ENCODE assay signal across 8 mouse cellular contexts in genomic region chr17:34304751-34305150, GRCm38 (mm10). TPM values are rescaled to one million over a fixed set of nuclear protein-coding genes. Genes with fewer than 3 reads are reported as not detected.
DNase-seq lines count a peak whose midpoint lies in the region; ATAC-seq and TF ChIP-seq lines count a peak whose summit lies in the region.

No protein-coding gene starts in this region.

- 33% methylated on average over 4 of the region's 4 CpGs for WGBS in forebrain, embryonic 14.5 days
- 28% methylated on average over 4 of the region's 4 CpGs for WGBS in forebrain, embryonic 15.5 days
- WGBS in lung, postnatal 0 days = 7% methylated on average over 4 of the region's 4 CpGs
- WGBS in spleen, adult 2 months = 15% methylated on average over 4 of the region's 4 CpGs

- no peak overlapping the region for H3K4me3 ChIP-seq in forebrain, embryonic 14.5 days (ENCODE audit: low read depth, low read length)
- no peak overlapping the region for H3K4me3 ChIP-seq in forebrain, embryonic 15.5 days
- H3K4me3 ChIP-seq in lung, postnatal 0 days (ENCODE audit: low read depth, low read length) = no peak overlapping the region
- H3K4me3 ChIP-seq in spleen, adult 2 months (ENCODE audit: extremely low read depth, insufficient read depth, insufficient read length) = peak overlapping the region; percentile 38; the same call in 1 of the 2 replicates

- peak; percentile 76 for DNase-seq in forebrain, embryonic 14.5 days (ENCODE audit: low spot score)
- peak; percentile 96 for DNase-seq in A20 (ENCODE audit: low read depth, low spot score)
- DNase-seq in brain, adult 2 months (ENCODE audit: low read depth, low spot score) = peak; percentile 87
- peak; percentile 36 to 83 for DNase-seq in frontal cortex, postnatal 36 days (ENCODE audit: low spot score in 2 of 2)
- peak; percentile 74 for DNase-seq in kidney, postnatal 10 days
- DNase-seq in lung, postnatal 0 days (ENCODE audit: low spot score) = peak; percentile 90
- DNase-seq in spleen, adult 2 months (ENCODE audit: low read depth in 1 of 2, low spot score in 2 of 2) = peak; percentile 83 to 98

- TF ChIP-seq POLR2A in spleen, adult 2 months (IDR thresholded peaks at IDR 0.05; ENCODE audit: low read depth, low read length) = peak; percentile 72

- no peak for TF ChIP-seq EP300 in lung, postnatal 0 days (IDR thresholded peaks at IDR 0.05)

- H3K9me3 ChIP-seq in forebrain, embryonic 14.5 days (replicated peaks; ENCODE audit: control insufficient read depth, low read length) = no peaks in the 10 kb centered on the region
- H3K9me3 ChIP-seq in forebrain, embryonic 15.5 days = no peaks in the 10 kb centered on the region
- no peaks in the 10 kb centered on the region for H3K9me3 ChIP-seq in lung, postnatal 0 days (ENCODE audit: low read length)

- TF ChIP-seq CTCF in lung, postnatal 0 days (IDR thresholded peaks at IDR 0.05) = no peak
- no peak for TF ChIP-seq CTCF in spleen, adult 2 months (IDR thresholded peaks at IDR 0.05; ENCODE audit: extremely low read depth, insufficient read depth, insufficient read length, insufficient replicate concordance)

- H3K36me3 ChIP-seq in forebrain, embryonic 14.5 days (ENCODE audit: control insufficient read depth, insufficient read depth, low read length) = no peaks in the 10 kb centered on the region
- no peaks in the 10 kb centered on the region for H3K36me3 ChIP-seq in forebrain, embryonic 15.5 days
- no peaks in the 10 kb centered on the region for H3K36me3 ChIP-seq in lung, postnatal 0 days (ENCODE audit: insufficient read depth, low read length)
- peaks cover 22% of the 10 kb centered on the region for H3K36me3 ChIP-seq in spleen, adult 2 months (ENCODE audit: control insufficient read depth, insufficient read depth, low read length)

- no peaks in the 10 kb centered on the region for H3K4me1 ChIP-seq in forebrain, embryonic 14.5 days (ENCODE audit: control insufficient read depth, insufficient read depth, low read length)
- peaks cover 4% of the 10 kb centered on the region; the same call in 1 of the 2 replicates for H3K4me1 ChIP-seq in forebrain, embryonic 15.5 days
- no peaks in the 10 kb centered on the region for H3K4me1 ChIP-seq in lung, postnatal 0 days (ENCODE audit: insufficient read depth, low read depth, low read length)
- H3K4me1 ChIP-seq in spleen, adult 2 months (ENCODE audit: control insufficient read depth, insufficient read depth, insufficient read length) = peaks cover 13% of the 10 kb centered on the region; the same call in 1 of the 2 replicates

- no peak overlapping the region for H3K27ac ChIP-seq in forebrain, embryonic 14.5 days (ENCODE audit: low read depth, low read length)
- H3K27ac ChIP-seq in forebrain, embryonic 15.5 days (replicated peaks) = no peak overlapping the region
- H3K27ac ChIP-seq in lung, postnatal 0 days (ENCODE audit: low read length) = no peak overlapping the region
- peak overlapping the region; percentile 100 for H3K27ac ChIP-seq in spleen, adult 2 months (ENCODE audit: insufficient read depth, low read length)

- no peaks in the 10 kb centered on the region for H3K27me3 ChIP-seq in forebrain, embryonic 14.5 days (replicated peaks; ENCODE audit: control insufficient read depth, insufficient read depth, low read length)
- H3K27me3 ChIP-seq in forebrain, embryonic 15.5 days = no peaks in the 10 kb centered on the region
- no peaks in the 10 kb centered on the region for H3K27me3 ChIP-seq in lung, postnatal 0 days (replicated peaks; ENCODE audit: insufficient read depth, low read length)
- no peaks in the 10 kb centered on the region for H3K27me3 ChIP-seq in spleen, adult 2 months (ENCODE audit: control insufficient read depth, insufficient read depth, low read length)

- no peak for ATAC-seq in forebrain, embryonic 14.5 days
- ATAC-seq in forebrain, embryonic 15.5 days (replicated peaks) = no peak
- peak; percentile 76 for ATAC-seq in lung, postnatal 0 days

- H3K4me2 ChIP-seq in forebrain, embryonic 14.5 days (ENCODE audit: low read length) = no peak overlapping the region
- H3K4me2 ChIP-seq in forebrain, embryonic 15.5 days (replicated peaks) = no peak overlapping the region
- no peak overlapping the region for H3K4me2 ChIP-seq in lung, postnatal 0 days (replicated peaks; ENCODE audit: low read depth, low read length)

- H3K9ac ChIP-seq in forebrain, embryonic 14.5 days (ENCODE audit: low read length) = no peak overlapping the region
- no peak overlapping the region for H3K9ac ChIP-seq in forebrain, embryonic 15.5 days (replicated peaks)
- no peak overlapping the region for H3K9ac ChIP-seq in lung, postnatal 0 days (replicated peaks; ENCODE audit: low read depth)

RNA-seq across cellular contexts. Expression of gene H2-Eb1, which starts 0.9 kb away (rescaled TPM):
- polyA plus RNA-seq in forebrain, embryonic 14.5 days (2014; fragmentation: Nextera tagmentation; extraction: Ambion mirVana) = 0.85 and 1.4 TPM in 2 replicates
- polyA plus RNA-seq in forebrain, embryonic 15.5 days (2015; fragmentation: Nextera tagmentation; extraction: Ambion mirVana) = 1.1 and 1.6 TPM in 2 replicates
- 11.9 and 12.6 TPM in 2 replicates for polyA plus RNA-seq in lung, postnatal 0 days (2015; fragmentation: Nextera tagmentation; extraction: Ambion mirVana)
- 1,025 and 1,109 TPM in 2 replicates for polyA plus RNA-seq in spleen, adult 2 months (2012; rRNA removed)

RNA-seq across cellular contexts. Expression of gene H2-Aa, which starts 17.1 kb away (rescaled TPM):
- 0.25 and 0.27 TPM in 2 replicates for polyA plus RNA-seq in forebrain, embryonic 14.5 days (2014; fragmentation: Nextera tagmentation; extraction: Ambion mirVana)
- polyA plus RNA-seq in forebrain, embryonic 15.5 days (2015; fragmentation: Nextera tagmentation; extraction: Ambion mirVana) = 0.23 TPM in 1 of 2 replicates, not detected in the other
- polyA plus RNA-seq in lung, postnatal 0 days (2015; fragmentation: Nextera tagmentation; extraction: Ambion mirVana) = 15.8 and 20.6 TPM in 2 replicates
- 1,846 and 1,869 TPM in 2 replicates for polyA plus RNA-seq in spleen, adult 2 months (2012; rRNA removed)

RNA-seq across cellular contexts. Expression of gene H2-Eb2, which starts 20.7 kb away (rescaled TPM):
- polyA plus RNA-seq in forebrain, embryonic 14.5 days (2014; fragmentation: Nextera tagmentation; extraction: Ambion mirVana) = not detected in 2 replicates
- polyA plus RNA-seq in forebrain, embryonic 15.5 days (2015; fragmentation: Nextera tagmentation; extraction: Ambion mirVana) = 0.14 TPM in 1 of 2 replicates, not detected in the other
- not detected in 2 replicates for polyA plus RNA-seq in lung, postnatal 0 days (2015; fragmentation: Nextera tagmentation; extraction: Ambion mirVana)
- 11.4 and 13.5 TPM in 2 replicates for polyA plus RNA-seq in spleen, adult 2 months (2012; rRNA removed)

RNA-seq across cellular contexts. Expression of gene H2-Ab1, which starts 47.3 kb away (rescaled TPM):
- polyA plus RNA-seq in forebrain, embryonic 14.5 days (2014; fragmentation: Nextera tagmentation; extraction: Ambion mirVana) = 1.4 and 2.1 TPM in 2 replicates
- polyA plus RNA-seq in forebrain, embryonic 15.5 days (2015; fragmentation: Nextera tagmentation; extraction: Ambion mirVana) = 0.86 and 1.2 TPM in 2 replicates
- 17.8 and 19.2 TPM in 2 replicates for polyA plus RNA-seq in lung, postnatal 0 days (2015; fragmentation: Nextera tagmentation; extraction: Ambion mirVana)
- polyA plus RNA-seq in spleen, adult 2 months (2012; rRNA removed) = 5,504 and 8,483 TPM in 2 replicates

RNA-seq across cellular contexts. Expression of gene Btnl2, which starts 49.9 kb away (rescaled TPM):
- polyA plus RNA-seq in forebrain, embryonic 14.5 days (2014; fragmentation: Nextera tagmentation; extraction: Ambion mirVana) = not detected in 2 replicates
- 0.06 TPM in 1 of 2 replicates, not detected in the other for polyA plus RNA-seq in forebrain, embryonic 15.5 days (2015; fragmentation: Nextera tagmentation; extraction: Ambion mirVana)
- polyA plus RNA-seq in lung, postnatal 0 days (2015; fragmentation: Nextera tagmentation; extraction: Ambion mirVana) = 0.07 TPM in 1 of 2 replicates, not detected in the other
- polyA plus RNA-seq in spleen, adult 2 months (2012; rRNA removed) = 4.1 and 4.4 TPM in 2 replicates

Comparison
In these comparisons a context has a peak if more than half of its experiments do, and no peak if none do; other contexts are left out.
1. RNA of gene H2-Eb1, which starts 0.9 kb away (polyA plus RNA-seq): 1,025 to 1,109 TPM in spleen, adult 2 months; 11.9 to 12.6 TPM in lung, postnatal 0 days, 1.1 to 1.6 TPM in forebrain, embryonic 15.5 days and 0.85 to 1.4 TPM in forebrain, embryonic 14.5 days; every median in the first group is over 10 times any median in the second.
2. RNA of gene H2-Aa, which starts 17.1 kb away (polyA plus RNA-seq): 1,846 to 1,869 TPM in spleen, adult 2 months; 15.8 to 20.6 TPM in lung, postnatal 0 days, 0.25 to 0.27 TPM in forebrain, embryonic 14.5 days and 0.23 TPM in forebrain, embryonic 15.5 days; every median in the first group is over 10 times any median in the second.
3. RNA of gene H2-Eb2, which starts 20.7 kb away (polyA plus RNA-seq): 11.4 to 13.5 TPM in spleen, adult 2 months; 0.14 TPM in forebrain, embryonic 15.5 days, not detected in forebrain, embryonic 14.5 days and not detected in lung, postnatal 0 days; every median in the first group is over 10 times any median in the second.
4. Peak in every context shown above with its lines, with median percentiles within 50 percentile points of each other: DNase-seq.